Mouse (Mus musculus) embryo, embryonic 11.5 days (tissue): ENCODE results near the gene Cyp2d22.
"Not testable (repeated sequence)": the region's sequence is repeated elsewhere in the genome, so short reads cannot be mapped to it uniquely, and the experiment has no call there.

Experiments
- DNase-seq: peaks from one replicate; pipeline ENCODE4 v3.0.0-alpha.2; 2012; ENCODE audit warnings: low read depth, low spot score

Cyp2d22 gene

GRCm38 (mm10) chr15:82376393-82377138 is 3.5 kb downstream of the Cyp2d22 start:
- no peak for DNase-seq

GRCm38 (mm10) chr15:82375855-82376254 is 4.2 kb downstream of the Cyp2d22 start:
- DNase-seq: no peak

DNA sequence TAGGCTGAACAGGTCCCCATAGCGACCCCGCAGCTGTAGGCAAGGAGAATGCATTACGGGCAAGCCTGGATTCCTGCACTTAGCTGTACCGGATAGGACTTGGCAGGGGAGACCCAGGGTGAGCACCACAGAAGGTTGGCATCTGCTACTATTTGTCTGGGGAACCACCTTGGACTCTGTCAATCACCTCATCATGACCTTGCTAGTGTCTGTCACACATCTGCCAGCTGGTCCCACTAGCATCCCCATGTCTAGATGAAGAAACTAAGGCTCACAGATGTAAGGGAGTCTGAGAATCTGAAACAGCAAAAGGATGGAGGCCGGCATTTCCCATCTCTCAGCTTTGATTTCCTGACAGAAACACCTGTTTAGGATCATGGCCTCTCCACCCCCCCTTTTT is 5.6 kb downstream of the Cyp2d22 start:
- DNase-seq: no peak

GRCm38 (mm10) chr15:82372991-82373390 is 7.1 kb downstream of the Cyp2d22 start:
- no peak for DNase-seq

GRCm38 (mm10) chr15:82372446-82372845 is 7.6 kb downstream of the Cyp2d22 start:
- no peak for DNase-seq

DNA sequence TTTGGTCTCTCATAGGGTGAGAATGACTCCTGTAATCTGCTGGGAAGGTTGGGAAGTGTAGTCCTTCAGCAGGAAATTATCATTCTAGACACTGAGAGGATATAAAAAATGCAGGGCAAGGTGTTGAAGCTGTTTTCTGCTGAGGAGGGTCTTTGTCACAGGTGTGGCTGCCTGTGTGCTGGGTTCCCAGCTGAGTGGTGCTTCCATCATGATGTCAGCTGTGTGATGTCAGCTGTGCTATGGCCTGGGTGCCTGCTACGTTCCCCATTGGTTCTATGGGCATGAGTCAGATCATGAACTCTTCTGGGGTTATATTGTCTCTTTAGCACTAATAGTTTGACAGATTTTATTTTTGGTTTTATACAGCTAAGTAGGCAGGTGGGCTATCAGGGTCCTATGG is 11.2 kb downstream of the Cyp2d22 start:
- no peak for DNase-seq

DNA sequence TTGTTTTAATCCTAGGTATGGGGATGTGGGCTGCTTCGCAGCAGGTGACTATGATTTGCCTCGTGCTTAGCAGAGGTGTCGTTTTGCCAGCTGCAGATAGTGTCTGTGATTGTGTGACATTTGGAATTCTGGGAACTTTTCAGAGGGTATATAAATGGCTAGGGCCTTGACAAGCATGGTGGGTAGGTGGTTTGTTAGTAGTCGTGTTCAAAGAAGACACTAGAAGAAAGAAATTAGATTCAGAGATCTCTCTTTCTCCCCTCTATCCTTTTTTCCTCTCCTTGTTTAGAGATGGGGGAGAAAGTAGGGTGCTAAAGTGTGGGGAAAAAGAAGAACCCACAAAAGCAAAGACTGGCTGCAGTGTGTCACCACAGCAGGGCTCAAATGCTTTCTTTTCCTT is 11.9 kb downstream of the Cyp2d22 start:
- no peak for DNase-seq

- DNase-seq: not testable (repeated sequence)
Observed at GRCm38 (mm10) chr15:82364561-82364960, 15.5 kb downstream of the Cyp2d22 start.

- not testable (repeated sequence) for DNase-seq
Observed at GRCm38 (mm10) chr15:82363801-82364200, 16.3 kb downstream of the Cyp2d22 start.

DNA sequence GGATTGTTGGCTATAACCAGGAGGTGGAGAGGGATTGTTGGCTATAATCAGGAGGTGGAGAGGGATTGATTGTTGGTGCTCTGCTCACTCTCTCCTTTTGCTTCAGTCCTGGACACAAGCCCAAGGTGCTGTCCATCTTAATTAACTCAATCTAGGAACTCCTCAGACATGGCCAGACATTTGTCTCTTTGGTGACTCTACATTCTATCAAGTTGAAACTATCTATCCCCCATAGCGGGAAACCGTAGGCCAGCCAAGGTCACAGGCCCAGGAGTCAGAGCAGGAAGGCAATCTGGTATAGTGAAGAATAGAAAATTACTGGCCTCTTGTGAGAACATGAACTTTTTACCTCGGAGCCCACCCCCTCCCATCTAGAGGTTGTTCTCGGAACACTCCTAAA is 17.8 kb downstream of the Cyp2d22 start:
- no peak for DNase-seq

- DNase-seq: no peak
Observed at GRCm38 (mm10) chr15:82361459-82362018, 18.5 kb downstream of the Cyp2d22 start.

GRCm38 (mm10) chr15:82358431-82359260 is 21.4 kb downstream of the Cyp2d22 start:
- DNase-seq: no peak

DNA sequence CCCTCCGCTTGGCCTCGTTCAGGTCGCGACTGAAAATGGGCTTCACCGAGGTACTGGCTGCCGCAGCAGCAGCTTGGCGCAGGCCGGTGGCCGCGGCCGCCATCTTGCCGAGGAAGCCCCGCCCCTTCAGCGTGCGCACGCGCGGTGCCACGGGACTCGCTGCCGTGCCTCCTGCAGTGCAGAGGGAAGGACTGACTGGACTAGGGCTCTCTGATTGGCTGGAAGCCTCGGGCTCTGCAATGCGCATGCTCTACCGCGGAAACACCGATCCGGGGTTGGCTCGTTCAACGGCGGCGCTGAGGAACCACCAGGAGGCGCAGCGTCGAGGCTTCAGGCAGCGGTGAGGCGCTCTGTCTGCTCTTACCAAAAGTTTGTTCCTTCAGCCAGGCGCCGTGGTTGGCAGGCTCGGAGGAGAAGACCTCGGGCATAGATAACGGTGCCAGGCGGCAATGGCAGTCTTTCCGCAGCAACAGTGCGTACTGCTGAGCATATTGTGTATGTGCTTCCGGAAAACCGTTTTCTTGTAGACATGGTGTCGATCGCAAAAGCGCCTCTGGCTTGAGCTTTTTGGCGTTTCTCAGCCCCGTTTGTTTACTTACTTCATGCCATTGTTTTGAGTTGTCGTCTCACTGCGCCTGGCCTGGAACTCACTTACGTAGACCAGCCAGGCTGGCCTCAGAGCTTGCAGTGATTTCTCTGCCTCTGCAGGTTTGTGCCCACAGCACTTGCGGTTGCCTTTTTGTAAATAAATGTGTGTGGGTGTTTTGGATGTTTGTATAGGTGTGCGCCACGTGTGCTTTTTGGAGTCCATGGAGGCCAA is 25.7 kb downstream of the Cyp2d22 start, which contains the start of gene Ndufa6:
Gene Ndufa6 (minus strand): TSS at position 197 of the 820 bp plus-strand sequence.
- DNase-seq: peak; percentile 93

DNA sequence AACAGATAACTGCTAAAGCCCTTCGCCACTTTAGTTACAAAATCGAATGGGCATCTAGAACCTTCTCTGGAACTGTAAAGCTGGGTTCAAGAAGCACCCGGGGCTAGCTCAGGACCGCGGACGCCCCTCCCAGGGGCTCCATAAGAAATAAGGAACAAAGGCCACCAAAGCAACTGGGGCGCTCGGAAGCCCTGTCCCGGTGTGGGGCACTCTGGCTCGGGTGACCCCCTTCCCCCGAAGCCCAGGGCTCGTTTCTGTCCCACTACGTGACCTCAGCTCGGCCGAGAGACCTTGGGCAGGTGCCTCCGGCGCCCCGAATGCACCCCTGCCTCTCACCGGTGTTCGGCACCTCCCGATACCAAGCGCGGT is 26.3 kb downstream of the Cyp2d22 start:
- DNase-seq: no peak

- DNase-seq: no peak
Observed at GRCm38 (mm10) chr15:82353078-82353744, 26.8 kb downstream of the Cyp2d22 start.

- DNase-seq: no peak
Observed at GRCm38 (mm10) chr15:82351480-82351879, 28.6 kb downstream of the Cyp2d22 start.

GRCm38 (mm10) chr15:82350349-82350748 is 29.7 kb downstream of the Cyp2d22 start:
- no peak for DNase-seq

- no peak for DNase-seq
Observed at GRCm38 (mm10) chr15:82348999-82349341, 31.1 kb downstream of the Cyp2d22 start.

GRCm38 (mm10) chr15:82348258-82348998 is 31.6 kb downstream of the Cyp2d22 start:
- no peak for DNase-seq

- DNase-seq: no peak
Observed at GRCm38 (mm10) chr15:82347852-82348251, 32.2 kb downstream of the Cyp2d22 start.

GRCm38 (mm10) chr15:82347303-82347676 is 32.8 kb downstream of the Cyp2d22 start:
- no peak for DNase-seq
